Comparison of ENCODE assay signal across 11 mouse cellular contexts in genomic region chr12:32909686-32910085, GRCm38 (mm10). TPM values are rescaled to one million over a fixed set of nuclear protein-coding genes. Genes with fewer than 3 reads are reported as not detected.
DNase-seq lines count a peak whose midpoint lies in the region; ATAC-seq and TF ChIP-seq lines count a peak whose summit lies in the region.
"Had no signal": no experiment of that assay in that cellular context is flagged by ENCODE, and none has a peak within 500 bp of the region (broad histone marks: within the 10 kb centered on the region; RNA-seq: fewer than 3 reads in every experiment).

No protein-coding gene starts in this region.

- TF ChIP-seq EP300 in CH12.LX (IDR thresholded peaks at IDR 0.05; ENCODE audit: low read length): no peak

- no peaks in the 10 kb centered on the region for H3K36me3 ChIP-seq in CH12.LX (replicated peaks in 1 of 2; ENCODE audit: control insufficient read depth in 1 of 2, insufficient read depth in 1 of 2, low read length in 1 of 2)
- H3K36me3 ChIP-seq in forebrain, embryonic 16.5 days (ENCODE audit: control insufficient read depth, insufficient read depth): no peaks in the 10 kb centered on the region
- H3K36me3 ChIP-seq in midbrain, embryonic 14.5 days (ENCODE audit: control insufficient read depth, insufficient read depth, low read length): no peaks in the 10 kb centered on the region
- H3K36me3 ChIP-seq: heart, embryonic 13.5 days; limb, embryonic 10.5 days; liver, embryonic 12.5 days had no signal

- in situ Hi-C loops in CH12.LX (cut with MboI; ENCODE audit: low pct_ligation_motif_present, low pct_unique_long_range_greater_than_20kb, low sequenced_read_pairs): no loop called here

- peak; percentile 72 for DNase-seq in heart, adult 11 months
- no peak for DNase-seq in heart, adult 9 months (ENCODE audit: low spot score in 2 of 2)
- no peak for DNase-seq in CH12.LX (ENCODE audit: extremely low read depth)
- no peak for DNase-seq in midbrain, embryonic 14.5 days
- DNase-seq in gastrocnemius, postnatal 14 days: no peak
- no peak for DNase-seq in thymus, postnatal 0 days (ENCODE audit: low spot score)
- DNase-seq in MN1 (ENCODE audit: low spot score): no peak

- intact Hi-C loops in gastrocnemius, postnatal 14 days (cut with DNase I; ENCODE audit: low total_unique reads): loop anchor here (5.0 kb wide), 1 partner anchor 103 kb away; no protein-coding TSS in a partner anchor

- TF ChIP-seq RAD21 in CH12.LX (IDR thresholded peaks at IDR 0.05; ENCODE audit: low read depth, low read length): no peak

- no peaks in the 10 kb centered on the region for H3K27me3 ChIP-seq in CH12.LX (replicated peaks)
- H3K27me3 ChIP-seq in forebrain, embryonic 16.5 days (replicated peaks; ENCODE audit: control insufficient read depth, insufficient read depth, low read length): peaks cover 7% of the 10 kb centered on the region; the same call in 1 of the 2 replicates
- no peaks in the 10 kb centered on the region for H3K27me3 ChIP-seq in midbrain, embryonic 14.5 days (ENCODE audit: control insufficient read depth, insufficient read depth, low read length)

- no peak overlapping the region for H3K27ac ChIP-seq in CH12.LX (ENCODE audit: insufficient read depth, low read depth)
- no peak overlapping the region for H3K27ac ChIP-seq in forebrain, embryonic 16.5 days (ENCODE audit: low read length)
- H3K27ac ChIP-seq in midbrain, embryonic 14.5 days (replicated peaks; ENCODE audit: low read depth, low read length): no peak overlapping the region
- H3K27ac ChIP-seq: heart, embryonic 13.5 days; limb, embryonic 10.5 days; liver, embryonic 12.5 days had no signal

- peaks cover 0 to 10% of the 10 kb centered on the region in 2 experiments; a peak in 2 of 4 replicates for H3K4me1 ChIP-seq in CH12.LX (ENCODE audit: control insufficient read depth in 1 of 2, insufficient read depth in 2 of 2)
- H3K4me1 ChIP-seq in forebrain, embryonic 16.5 days (replicated peaks; ENCODE audit: control insufficient read depth, insufficient read depth, low read length): peaks cover 9% of the 10 kb centered on the region; the same call in 1 of the 2 replicates
- H3K4me1 ChIP-seq in midbrain, embryonic 14.5 days (ENCODE audit: control insufficient read depth, insufficient read depth, low read length): 0 out of 2 replicates have a peak, but pooled peaks cover 4% of the 10 kb centered on the region

- WGBS in forebrain, embryonic 16.5 days: 46% methylated on average over 10 of the region's 10 CpGs
- WGBS in midbrain, embryonic 14.5 days: 56% methylated on average over 10 of the region's 10 CpGs

- TF ChIP-seq CTCF in CH12.LX (conservative IDR thresholded peaks at IDR 0.05 in 1 of 2, IDR thresholded peaks at IDR 0.05 in 1 of 2; ENCODE audit: low read depth in 2 of 2, low read length in 2 of 2): no peak

- no peak overlapping the region for H3K4me3 ChIP-seq in CH12.LX (replicated peaks in 1 of 3; ENCODE audit: low read depth in 2 of 3, low read length in 2 of 3, poor library complexity in 1 of 3)
- H3K4me3 ChIP-seq in forebrain, embryonic 16.5 days (replicated peaks; ENCODE audit: low read length): no peak overlapping the region
- no peak overlapping the region for H3K4me3 ChIP-seq in midbrain, embryonic 14.5 days (replicated peaks; ENCODE audit: low read depth, low read length)
- H3K4me3 ChIP-seq: liver, embryonic 12.5 days had no signal

- H3K79me2 ChIP-seq in CH12.LX (replicated peaks; ENCODE audit: control insufficient read depth, extremely low read depth, insufficient read depth, poor library complexity, severe bottlenecking): no peaks in the 10 kb centered on the region

- dilution Hi-C loops in CH12.LX (cut with MboI; ENCODE audit: extremely low pct_ligation_motif_present, extremely low pct_unique_long_range_greater_than_20kb, low sequenced_read_pairs): no loop called here

- no peak for TF ChIP-seq POLR2A in CH12.LX (IDR thresholded peaks at IDR 0.05; ENCODE audit: low read depth, low read length)

- H3K9me3 ChIP-seq in CH12.LX (replicated peaks; ENCODE audit: low read length): no peaks in the 10 kb centered on the region
- H3K9me3 ChIP-seq in forebrain, embryonic 16.5 days (ENCODE audit: control insufficient read depth, low read length): no peaks in the 10 kb centered on the region
- H3K9me3 ChIP-seq in midbrain, embryonic 14.5 days (ENCODE audit: control insufficient read depth, low read length): no peaks in the 10 kb centered on the region
- H3K9me3 ChIP-seq: heart, embryonic 13.5 days; limb, embryonic 10.5 days; liver, embryonic 12.5 days had no signal

- ATAC-seq in forebrain, embryonic 16.5 days: peak; percentile 37
- ATAC-seq in midbrain, embryonic 14.5 days (ENCODE audit: low FRiP score, low TSS enrichment): peak; percentile 36; the same call in 1 of the 2 replicates
- ATAC-seq: liver, embryonic 12.5 days had no signal

- no peak overlapping the region for H3K9ac ChIP-seq in CH12.LX (ENCODE audit: insufficient read depth, low read depth)
- no peak overlapping the region for H3K9ac ChIP-seq in forebrain, embryonic 16.5 days (replicated peaks; ENCODE audit: low read depth, low read length)
- no peak overlapping the region for H3K9ac ChIP-seq in midbrain, embryonic 14.5 days (replicated peaks; ENCODE audit: low read length)
- H3K9ac ChIP-seq: liver, embryonic 12.5 days had no signal

- H3K4me2 ChIP-seq in CH12.LX (ENCODE audit: insufficient read depth, low read depth, poor library complexity, severe bottlenecking): peak overlapping the region; percentile 91
- H3K4me2 ChIP-seq in forebrain, embryonic 16.5 days (ENCODE audit: low read length): no peak overlapping the region
- H3K4me2 ChIP-seq in midbrain, embryonic 14.5 days (ENCODE audit: low read length): no peak overlapping the region

TF ChIP-seq in CH12.LX, 34 proteins besides CTCF, POLR2A, EP300 and RAD21:
- TF ChIP-seq KAT2A (IDR thresholded peaks at IDR 0.05; ENCODE audit: insufficient replicate concordance, low read length): no peak
- TF ChIP-seq MAZ (IDR thresholded peaks at IDR 0.05; ENCODE audit: low read depth, low read length): no peak
- no peak for TF ChIP-seq ELF1 (IDR thresholded peaks at IDR 0.05; ENCODE audit: low read depth, low read length)
- TF ChIP-seq CHD2 (IDR thresholded peaks at IDR 0.05; ENCODE audit: low read length): no peak

RNA-seq across cellular contexts. Expression of gene Sypl, which starts 44.0 kb away (rescaled TPM):
- total RNA-seq in CH12.LX (2012; rRNA removed) (7.5 and 8.5 TPM in 2 replicates), CH12.LX (2014; rRNA removed) (25.8 and 29.1 TPM in 2 replicates)
- polyA plus RNA-seq in CH12.LX (2012; ENCODE audit: insufficient read length, low read depth): 33.4 and 37.8 TPM in 2 replicates
- 37.8 and 47.8 TPM in 2 replicates for polyA plus RNA-seq in forebrain, embryonic 16.5 days (2015; fragmentation: Nextera tagmentation; extraction: Ambion mirVana)
- 34.2 and 39.4 TPM in 2 replicates for polyA plus RNA-seq in midbrain, embryonic 14.5 days (2014; fragmentation: Nextera tagmentation; extraction: Ambion mirVana)
- 100 to 1,000 TPM; 124 TPM for total RNA-seq in gastrocnemius, postnatal 14 days (2021)
- polyA plus RNA-seq in thymus, postnatal 0 days (2015; fragmentation: Nextera tagmentation; extraction: Ambion mirVana): 109 and 111 TPM in 2 replicates
